Mouse (Mus musculus) hindbrain, embryonic 10.5 days (tissue): ENCODE data around the gene Zfp672. TPM values are rescaled to one million over a fixed set of nuclear protein-coding genes. Genes with fewer than 3 reads are reported as not detected.

ENCODE experiments used
- DNase-seq: peaks from one replicate; pipeline ENCODE4 v3.0.0-alpha.2; 2017; ENCODE audit warnings: low spot score
- H3K27ac ChIP-seq: fragments of 300-500 bp; sonication (generic); 2 replicates; pipeline ENCODE4 v1.5.1; 2016; ENCODE audit warnings: mild to moderate bottlenecking, moderate library complexity
- H3K27me3 ChIP-seq: fragments of 300-500 bp; sonication (generic); 2 replicates; pipeline ENCODE4 v1.6.1; 2016; ENCODE audit warnings: mild to moderate bottlenecking; ENCODE audit not compliant: poor library complexity, insufficient read depth, severe bottlenecking
- H3K36me3 ChIP-seq: fragments of 300-500 bp; sonication (generic); 2 replicates; pipeline ENCODE4 v1.6.1; 2016; ENCODE audit warnings: mild to moderate bottlenecking, moderate library complexity
- H3K4me1 ChIP-seq: fragments of 300-500 bp; sonication (generic); replicated peaks from 2 replicates; pipeline ENCODE4 v1.6.1; 2016; ENCODE audit warnings: mild to moderate bottlenecking
- H3K4me3 ChIP-seq: fragments of 300-500 bp; sonication (generic); 2 replicates; pipeline ENCODE4 v1.5.1; 2016; ENCODE audit warnings: mild to moderate bottlenecking, moderate library complexity
- H3K9me3 ChIP-seq: fragments of 300-500 bp; sonication (generic); 2 replicates; pipeline ENCODE4 v1.6.1; 2016; ENCODE audit warnings: mild to moderate bottlenecking, moderate library complexity
- WGBS: fragments of 180-500 bp; shearing (Covaris S2); methylation state at CpG from one replicate; pipeline ENCODE4 v1.1.7; 2016; 5-methylcytosine and 5-hydroxymethylcytosine counted together
- polyA plus RNA-seq: library from polyadenylated mRNA; unstranded; fragments of >200 nt; fragmentation: Nextera tagmentation; extraction: Ambion mirVana; gene quantifications from 2 replicates; pipeline ENCODE4 v1.2.1, GENCODE M21; 2016

Zfp672 gene
- polyA plus RNA-seq, 1 experiment from 2014 or later, result 30.4 TPM

DNA sequence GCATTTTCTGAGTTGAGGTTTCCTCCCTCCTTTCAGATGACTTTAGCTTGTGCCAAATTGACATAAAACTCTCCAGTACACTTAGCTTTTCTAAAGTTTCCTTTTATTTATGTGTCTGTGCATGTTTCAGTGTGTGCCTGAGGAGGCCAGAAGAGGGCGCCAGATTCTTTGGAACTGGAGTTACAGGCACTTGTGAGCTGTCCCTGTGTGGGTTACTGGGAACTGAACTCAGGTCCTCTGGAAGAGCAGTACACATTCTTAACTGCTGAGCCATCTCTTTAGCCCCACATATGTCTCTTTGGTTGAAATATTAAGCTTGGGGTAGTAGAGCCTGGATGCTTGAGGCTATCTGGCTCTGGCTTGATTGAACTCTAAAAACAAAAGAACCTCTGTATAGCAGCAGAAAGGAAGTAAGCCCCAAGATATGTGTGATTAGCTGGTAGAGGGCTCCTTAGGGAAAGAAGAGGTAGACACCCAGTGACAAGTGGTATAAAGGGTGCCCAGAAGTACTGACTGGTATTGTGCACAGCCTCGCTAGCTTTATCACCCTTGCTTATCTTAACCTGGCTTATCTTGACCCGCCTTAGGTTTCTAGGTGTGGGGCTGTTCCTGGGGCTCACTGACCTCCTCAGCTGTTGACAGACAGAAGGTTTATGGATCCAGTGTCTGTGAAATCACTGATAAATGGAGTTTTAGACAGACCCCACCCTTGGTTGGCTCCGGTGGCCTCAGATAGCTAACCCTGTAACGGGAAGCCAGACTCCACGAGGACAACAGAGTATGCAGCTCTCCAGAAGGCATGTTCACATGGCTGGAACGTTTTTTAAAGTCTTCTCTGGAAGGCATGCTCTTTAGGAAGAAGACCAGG is 22.8 kb upstream of the Zfp672 start:
- Histone ChIP-seq H3K27ac (no peak overlapping the region), H3K4me1 (no peaks in the 10 kb centered on the region), H3K4me3 (no peak overlapping the region), H3K9me3 (no peaks in the 10 kb centered on the region), H3K36me3 (peaks cover 13% of the 10 kb centered on the region; the same call in 1 of the 2 replicates), H3K27me3 (no peaks in the 10 kb centered on the region)
- 70% methylated on average over 7 of the region's 7 CpGs for WGBS
- no peak for DNase-seq

- DNase-seq, result no peak
Measured at GRCm38 (mm10) chr11:58351179-58351578, 21.0 kb upstream of the Zfp672 start.

GRCm38 (mm10) chr11:58350628-58351027 is 20.5 kb upstream of the Zfp672 start:
- H3K4me1 ChIP-seq, result no peaks in the 10 kb centered on the region
- peaks cover 35% of the 10 kb centered on the region for H3K36me3 ChIP-seq
- no peaks in the 10 kb centered on the region for H3K9me3 ChIP-seq
- no peaks in the 10 kb centered on the region for H3K27me3 ChIP-seq
- 64% methylated on average over 4 of the region's 4 CpGs for WGBS
- H3K27ac ChIP-seq, result no peak overlapping the region
- no peak for DNase-seq
- H3K4me3 ChIP-seq, result no peak overlapping the region

More at GRCm38 (mm10) chr11:58351179-58351578, 21.0 kb upstream of the Zfp672 start:
- Histone ChIP-seq H3K36me3 (peaks cover 30% of the 10 kb centered on the region), H3K27ac (no peak overlapping the region), H3K4me3 (no peak overlapping the region), H3K4me1 (no peaks in the 10 kb centered on the region), H3K27me3 (no peaks in the 10 kb centered on the region), H3K9me3 (no peaks in the 10 kb centered on the region)
- 88% methylated on average over 5 of the region's 5 CpGs for WGBS

GRCm38 (mm10) chr11:58346745-58347144 is 16.6 kb upstream of the Zfp672 start:
- H3K4me1 ChIP-seq, result no peaks in the 10 kb centered on the region
- no peak overlapping the region for H3K27ac ChIP-seq
- H3K4me3 ChIP-seq, result no peak overlapping the region
- H3K36me3 ChIP-seq, result peaks cover 65% of the 10 kb centered on the region
- H3K27me3 ChIP-seq, result no peaks in the 10 kb centered on the region
- WGBS, result 98% methylated on average over 4 of the region's 4 CpGs
- no peak for DNase-seq
- no peaks in the 10 kb centered on the region for H3K9me3 ChIP-seq

DNA sequence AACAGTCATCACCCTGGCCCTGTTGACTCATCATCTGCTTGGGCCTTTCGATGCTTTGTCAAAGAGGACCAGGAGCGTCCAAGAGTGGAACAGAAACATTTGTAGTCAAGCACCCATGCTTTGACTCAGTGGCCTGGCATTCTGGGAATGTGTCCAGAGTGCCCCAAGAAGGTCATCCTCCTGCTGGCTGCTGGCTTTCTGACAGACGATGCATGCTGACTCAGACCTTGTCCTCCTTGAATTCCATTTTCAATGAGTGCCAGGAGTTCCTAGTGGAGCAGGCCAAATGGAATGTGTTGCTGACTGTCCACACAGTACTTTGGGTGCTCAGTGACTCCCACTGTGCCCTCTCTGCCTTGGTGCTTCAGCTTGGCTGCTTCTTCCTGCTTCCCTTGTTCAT is 4.6 kb upstream of the Zfp672 start:
- H3K27ac ChIP-seq, result no peak overlapping the region
- H3K27me3 ChIP-seq, result no peaks in the 10 kb centered on the region
- peaks cover 66% of the 10 kb centered on the region for H3K36me3 ChIP-seq
- H3K4me1 ChIP-seq, result peaks cover 20% of the 10 kb centered on the region
- no peaks in the 10 kb centered on the region for H3K9me3 ChIP-seq
- DNase-seq, result no peak
- no peak overlapping the region for H3K4me3 ChIP-seq
- WGBS, result 75% methylated on average over 3 of the region's 3 CpGs

GRCm38 (mm10) chr11:58331546-58331945 is 1.4 kb upstream of the Zfp672 start:
- no peaks in the 10 kb centered on the region for H3K9me3 ChIP-seq
- WGBS, result 87% methylated on average over 6 of the region's 6 CpGs
- peaks cover 31% of the 10 kb centered on the region for H3K4me1 ChIP-seq
- H3K4me3 ChIP-seq, result peak overlapping the region; percentile 73
- H3K27me3 ChIP-seq, result no peaks in the 10 kb centered on the region
- peaks cover 57% of the 10 kb centered on the region for H3K36me3 ChIP-seq
- no peak for DNase-seq
- H3K27ac ChIP-seq, result no peak overlapping the region; the same call in 1 of the 2 replicates

DNA sequence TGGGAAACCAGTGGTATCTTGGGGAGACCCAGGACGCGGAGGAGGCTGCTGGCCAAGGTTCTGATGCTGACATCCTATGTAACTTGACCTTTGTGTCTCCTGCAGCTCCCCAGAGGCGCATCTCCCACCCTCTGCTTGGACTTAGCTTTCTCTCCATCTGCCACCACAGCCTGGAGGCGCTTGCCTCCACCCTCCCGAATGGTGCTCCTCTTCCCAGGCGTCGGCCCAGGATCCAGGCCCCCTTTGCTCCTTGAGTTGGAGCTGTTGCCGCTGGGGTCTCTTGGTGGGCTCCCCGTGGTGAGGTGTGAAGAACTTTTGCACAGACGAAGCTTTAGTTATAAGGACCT is 983 bp upstream of the Zfp672 start:
- DNase-seq, result no peak
- 24% methylated on average over 10 of the region's 10 CpGs for WGBS
- H3K4me3 ChIP-seq, result peak overlapping the region; percentile 73
- no peaks in the 10 kb centered on the region for H3K27me3 ChIP-seq
- H3K27ac ChIP-seq, result peak overlapping the region; percentile 94
- H3K4me1 ChIP-seq, result peaks cover 31% of the 10 kb centered on the region
- H3K9me3 ChIP-seq, result no peaks in the 10 kb centered on the region
- H3K36me3 ChIP-seq, result peaks cover 56% of the 10 kb centered on the region

GRCm38 (mm10) chr11:58329906-58330275 is 248 bp downstream of the Zfp672 start:
- no peak for DNase-seq
- H3K36me3 ChIP-seq, result peaks cover 51% of the 10 kb centered on the region
- peaks cover 31% of the 10 kb centered on the region for H3K4me1 ChIP-seq
- no peaks in the 10 kb centered on the region for H3K9me3 ChIP-seq
- under 1% methylated on average over 21 of the region's 21 CpGs for WGBS
- peak overlapping the region; percentile 73 for H3K4me3 ChIP-seq
- H3K27ac ChIP-seq, result peak overlapping the region; percentile 94
- H3K27me3 ChIP-seq, result no peaks in the 10 kb centered on the region

DNA sequence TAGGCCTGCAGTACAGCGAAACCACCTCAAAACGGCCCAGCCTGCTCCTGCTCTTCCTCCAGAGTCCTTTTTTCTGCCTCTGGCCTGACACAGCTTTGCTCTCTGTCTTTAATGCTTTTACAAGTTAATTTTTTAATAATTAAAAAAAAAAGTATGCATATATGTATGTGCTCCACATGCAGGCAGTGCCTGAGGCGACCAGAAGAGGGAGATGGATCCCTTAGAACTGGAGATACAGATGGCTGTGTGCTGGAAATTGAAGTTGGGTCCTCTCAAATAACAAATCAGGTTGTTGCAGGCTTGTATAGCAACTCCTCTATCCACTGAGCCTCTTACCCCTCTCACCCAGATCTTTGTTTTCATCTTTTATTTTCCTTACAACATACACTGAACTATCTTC is 3.4 kb downstream of the Zfp672 start:
- H3K4me1 ChIP-seq, result peaks cover 42% of the 10 kb centered on the region
- 92% methylated on average over 3 of the region's 3 CpGs for WGBS
- DNase-seq, result no peak
- no peak overlapping the region for H3K27ac ChIP-seq
- H3K36me3 ChIP-seq, result peaks cover 23% of the 10 kb centered on the region
- H3K4me3 ChIP-seq, result no peak overlapping the region
- H3K27me3 ChIP-seq, result no peaks in the 10 kb centered on the region
- no peaks in the 10 kb centered on the region for H3K9me3 ChIP-seq

DNA sequence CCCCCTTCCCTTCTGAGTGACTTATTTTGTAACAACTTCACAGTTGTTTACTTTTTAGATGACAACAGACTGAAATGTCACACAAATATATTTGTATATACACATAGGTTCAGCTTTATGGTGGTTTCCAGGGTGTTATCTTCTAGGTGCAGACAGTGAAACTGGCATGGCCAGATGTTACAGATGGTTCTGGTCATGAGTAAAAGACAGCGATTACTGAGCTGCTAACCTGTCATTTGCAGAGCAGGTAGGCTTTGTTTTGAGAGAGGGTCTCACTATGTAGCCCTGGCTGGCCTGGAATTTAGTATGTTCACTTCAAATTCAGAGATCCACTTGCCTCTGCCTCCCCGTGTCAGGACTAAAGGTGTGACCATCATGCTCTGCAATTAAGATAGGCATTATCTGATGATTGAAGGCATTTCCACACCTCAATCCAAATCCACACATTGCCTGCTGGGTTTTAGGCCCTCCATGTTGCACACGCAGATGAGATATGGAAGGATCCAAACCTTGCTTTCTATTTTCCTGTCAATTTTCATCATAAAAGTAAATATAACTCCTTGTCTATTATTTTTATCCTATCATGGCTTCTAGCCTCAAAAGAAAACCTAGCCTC is 5.4 kb downstream of the Zfp672 start:
- Histone ChIP-seq H3K36me3 (peaks cover 29% of the 10 kb centered on the region), H3K27me3 (no peaks in the 10 kb centered on the region), H3K9me3 (no peaks in the 10 kb centered on the region), H3K4me3 (no peak overlapping the region), H3K4me1 (peaks cover 36% of the 10 kb centered on the region), H3K27ac (no peak overlapping the region)
- no peak for DNase-seq
- 90% methylated on average over 3 of the region's 3 CpGs for WGBS

- 15% methylated on average over 24 of the region's 24 CpGs for WGBS
- DNase-seq, result no peak
- H3K27me3 ChIP-seq, result no peaks in the 10 kb centered on the region
- H3K9me3 ChIP-seq, result no peaks in the 10 kb centered on the region
- H3K4me3 ChIP-seq, result peak overlapping the region; percentile 75
- H3K4me1 ChIP-seq, result peaks cover 27% of the 10 kb centered on the region
- peak overlapping the region; percentile 92 for H3K27ac ChIP-seq
- peaks cover 31% of the 10 kb centered on the region for H3K36me3 ChIP-seq
Measured at GRCm38 (mm10) chr11:58323570-58324340, 6.4 kb downstream of the Zfp672 start.

- peaks cover 26% of the 10 kb centered on the region for H3K36me3 ChIP-seq
Measured at GRCm38 (mm10) chr11:58322824-58323569, 7.1 kb downstream of the Zfp672 start.

More at GRCm38 (mm10) chr11:58322824-58323569, 7.1 kb downstream of the Zfp672 start:
- Histone ChIP-seq H3K27me3 (no peaks in the 10 kb centered on the region), H3K9me3 (no peaks in the 10 kb centered on the region), H3K4me3 (peak overlapping the region; percentile 75), H3K4me1 (peaks cover 24% of the 10 kb centered on the region), H3K27ac (peak overlapping the region; percentile 92)
- under 1% methylated on average over 63 of the region's 63 CpGs for WGBS
- peak; percentile 97 for DNase-seq
